Mouse (Mus musculus): ENCODE measurements around the gene Cnnm3. TPM values are rescaled to one million over a fixed set of nuclear protein-coding genes. Genes with fewer than 3 reads are reported as not detected.
A peak's percentile ranks its signal among the peaks of the same experiment; 100 is the strongest.

Cnnm3 gene
- polyA plus RNA-seq, 1 experiment from 2014 or later = 2.5 TPM

DNA sequence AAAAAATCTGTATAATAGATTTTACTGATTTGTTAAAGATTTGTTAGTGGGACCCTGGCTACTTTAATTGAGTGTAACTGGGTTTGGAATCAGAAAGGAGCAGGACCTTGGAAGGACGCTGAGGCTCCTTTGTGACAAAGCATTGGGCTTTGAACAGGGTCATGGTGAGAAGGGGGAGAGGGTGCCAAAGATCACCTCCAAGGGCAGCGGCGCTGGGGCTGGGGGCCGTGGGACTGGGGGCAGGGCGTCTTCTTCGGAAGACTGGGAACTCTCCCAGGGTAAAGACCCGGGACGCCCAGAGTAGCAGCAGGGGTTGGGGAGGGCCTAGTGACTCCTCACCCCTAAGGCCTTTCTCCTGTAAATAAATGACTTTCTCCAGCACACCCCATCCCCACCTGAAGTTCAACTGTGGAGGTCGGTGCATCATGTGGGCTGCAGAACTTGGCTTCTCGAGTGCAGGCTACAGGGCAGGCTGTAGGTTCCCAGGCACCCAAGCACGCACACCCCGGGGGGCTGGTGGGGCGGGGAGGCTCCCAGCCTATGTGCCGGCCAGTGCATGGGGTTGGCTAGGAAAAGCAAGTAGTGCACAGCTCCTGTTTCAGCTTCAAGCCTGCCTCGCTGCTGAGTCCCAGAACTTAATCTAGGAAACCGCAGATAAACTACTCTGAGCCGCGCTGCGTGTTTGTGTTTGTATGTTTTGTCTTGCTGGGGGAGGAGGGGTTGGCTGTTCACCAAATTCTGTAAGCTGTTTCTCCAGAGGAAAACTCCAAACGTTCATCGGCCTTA lies 56.3 kb downstream of the Cnnm3 start:
- Histone ChIP-seq H3K36me3 (no peaks in the 10 kb centered on the region), H3K4me3 (no peak overlapping the region), H3K27ac (peak overlapping the region; percentile 65), H3K4me1 (peaks cover 79% of the 10 kb centered on the region), H3K27me3 (ENCODE audit: insufficient read depth, poor library complexity, severe bottlenecking) (no peaks in the 10 kb centered on the region), H3K9me3 (no peaks in the 10 kb centered on the region)
- 34% methylated on average over 21 of the region's 21 CpGs for WGBS
- DNase-seq (ENCODE audit: low spot score) = no peak

DNA sequence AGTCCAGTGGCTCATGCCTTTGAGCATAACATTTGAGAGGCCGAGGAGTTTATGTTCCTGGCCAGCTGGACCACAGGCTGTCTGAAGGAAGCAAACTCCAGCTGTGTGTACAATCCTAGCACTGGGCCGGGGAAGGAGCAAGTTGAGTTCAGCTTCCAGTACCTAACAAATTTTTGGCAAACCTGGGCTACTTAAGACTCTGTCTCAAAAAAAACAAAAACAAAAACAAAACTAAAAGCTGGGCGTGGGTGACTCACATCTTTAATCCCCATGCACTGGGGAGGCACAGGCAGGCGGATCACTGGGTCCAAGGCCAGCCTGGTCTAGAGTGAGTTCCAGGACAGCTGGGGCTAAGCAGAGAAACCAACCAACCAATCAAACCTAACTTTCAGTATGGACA lies 57.1 kb downstream of the Cnnm3 start:
- Histone ChIP-seq H3K27ac (peak overlapping the region; percentile 3; the same call in 1 of the 2 replicates), H3K4me3 (no peak overlapping the region), H3K9me3 (no peaks in the 10 kb centered on the region), H3K36me3 (no peaks in the 10 kb centered on the region), H3K4me1 (peaks cover 77% of the 10 kb centered on the region), H3K27me3 (ENCODE audit: insufficient read depth, poor library complexity, severe bottlenecking) (no peaks in the 10 kb centered on the region)
- 84% methylated on average over 4 of the region's 4 CpGs for WGBS
- DNase-seq (ENCODE audit: low spot score) = no peak

DNA sequence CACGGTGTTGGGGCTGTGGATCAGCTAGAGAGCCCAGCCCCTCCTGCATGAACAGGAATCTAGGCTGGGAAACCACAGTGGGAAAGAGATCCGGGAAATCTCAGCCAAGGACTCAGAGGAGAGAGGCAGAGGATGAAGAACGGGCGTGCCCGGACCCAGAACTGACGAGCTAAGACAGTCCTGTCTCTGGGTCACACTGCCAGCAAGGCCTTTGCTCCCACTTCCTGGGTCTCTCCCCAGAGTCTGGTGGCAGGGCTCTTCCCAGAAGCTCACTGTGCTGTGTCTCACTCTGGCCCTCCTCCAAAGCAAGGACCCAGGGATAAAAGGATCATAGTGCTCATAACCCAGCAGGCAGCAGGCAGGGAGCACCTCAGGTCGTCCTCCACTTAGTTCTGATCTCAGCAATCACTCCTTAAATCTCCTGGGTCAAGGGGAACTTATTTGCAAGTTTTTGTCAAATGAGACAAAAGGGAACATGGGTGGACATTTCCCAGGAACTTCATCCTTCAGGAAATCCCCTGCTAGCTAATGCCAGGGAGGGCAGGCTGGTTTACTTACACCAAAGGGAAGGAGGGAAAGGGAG lies 58.1 kb downstream of the Cnnm3 start:
- peaks cover 72% of the 10 kb centered on the region for H3K4me1 ChIP-seq
- no peaks in the 10 kb centered on the region for H3K27me3 ChIP-seq (ENCODE audit: insufficient read depth, poor library complexity, severe bottlenecking)
- no peak for DNase-seq (ENCODE audit: low spot score)
- H3K27ac ChIP-seq = peak overlapping the region; percentile 60
- no peaks in the 10 kb centered on the region for H3K36me3 ChIP-seq
- H3K4me3 ChIP-seq = no peak overlapping the region
- 62% methylated on average over 7 of the region's 7 CpGs for WGBS
- no peaks in the 10 kb centered on the region for H3K9me3 ChIP-seq

DNA sequence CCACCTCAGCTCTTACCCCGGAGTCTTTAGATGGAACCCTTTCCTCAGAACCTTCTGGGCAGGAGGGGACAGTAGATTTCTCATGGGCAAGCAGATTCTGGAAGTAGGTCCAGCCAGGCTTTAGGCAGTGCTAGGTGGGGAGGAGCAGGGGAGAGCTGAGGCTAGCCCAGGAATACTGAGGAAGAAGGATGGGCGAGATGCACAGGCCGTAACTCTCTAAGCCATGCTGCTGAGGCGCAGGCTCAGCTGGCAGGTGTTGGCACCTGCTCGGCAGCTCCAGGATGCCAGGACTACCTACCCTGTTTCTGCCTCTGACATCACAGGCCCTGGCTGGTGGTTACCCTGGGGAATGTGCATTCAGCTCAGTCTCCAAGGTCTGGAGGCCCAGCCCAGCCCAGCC lies 58.7 kb downstream of the Cnnm3 start:
- Histone ChIP-seq H3K4me1 (peaks cover 69% of the 10 kb centered on the region), H3K9me3 (no peaks in the 10 kb centered on the region), H3K36me3 (no peaks in the 10 kb centered on the region), H3K27ac (peak overlapping the region; percentile 60; the same call in 1 of the 2 replicates), H3K4me3 (no peak overlapping the region), H3K27me3 (ENCODE audit: insufficient read depth, poor library complexity, severe bottlenecking) (no peaks in the 10 kb centered on the region)
- 94% methylated on average over 5 of the region's 5 CpGs for WGBS
- no peak for DNase-seq (ENCODE audit: low spot score)

DNA sequence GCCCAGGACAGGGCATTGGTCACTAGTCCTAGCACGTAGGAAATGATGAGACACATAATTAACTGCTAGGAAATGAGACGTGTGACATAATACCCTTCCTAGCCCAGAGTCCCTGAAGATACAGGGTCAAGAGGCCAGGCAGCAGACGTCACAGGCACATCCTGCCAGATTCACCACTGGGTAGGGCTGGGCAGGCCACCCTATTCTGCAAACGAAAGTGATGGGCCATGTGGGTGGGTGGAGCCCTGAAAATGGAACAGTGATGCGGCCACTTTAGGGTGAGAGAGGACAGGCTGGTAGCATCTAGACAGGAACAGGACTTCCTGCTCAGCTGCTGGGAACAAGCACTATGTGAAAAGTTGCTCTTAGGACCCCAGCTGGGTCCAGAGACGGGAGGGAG lies 60.0 kb downstream of the Cnnm3 start:
- WGBS = 37% methylated on average over 6 of the region's 6 CpGs
- Histone ChIP-seq H3K27ac (peak overlapping the region; percentile 56), H3K27me3 (ENCODE audit: insufficient read depth, poor library complexity, severe bottlenecking) (no peaks in the 10 kb centered on the region), H3K4me3 (no peak overlapping the region), H3K36me3 (no peaks in the 10 kb centered on the region), H3K9me3 (no peaks in the 10 kb centered on the region), H3K4me1 (peaks cover 75% of the 10 kb centered on the region)
- DNase-seq (ENCODE audit: low spot score) = no peak

DNA sequence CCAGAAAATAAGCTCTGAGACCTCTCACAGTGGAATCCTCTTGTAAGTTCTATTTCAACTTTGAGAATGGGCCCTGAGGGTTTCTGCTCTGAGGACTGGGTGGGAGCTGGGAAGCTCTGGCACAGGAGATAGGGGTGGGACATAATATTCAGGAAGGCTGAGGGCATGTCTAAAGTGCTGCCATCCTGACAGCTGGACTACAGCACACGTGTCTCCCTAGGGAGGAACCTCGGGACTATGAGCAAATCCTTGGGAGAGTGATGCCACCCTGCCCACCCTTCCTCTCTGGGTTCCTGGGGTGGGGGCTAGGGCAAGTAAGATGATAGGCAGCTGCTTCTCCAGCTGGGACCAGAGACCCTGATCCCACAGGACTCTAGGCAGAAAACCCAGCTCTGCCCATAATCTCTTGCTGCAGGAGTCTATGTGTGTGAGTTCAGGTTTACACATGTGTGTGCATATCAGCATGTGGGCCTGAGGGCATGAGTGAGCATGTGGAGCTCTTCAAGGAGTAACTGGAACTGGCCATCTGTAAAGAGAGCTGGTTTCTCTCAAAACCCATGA lies 60.6 kb downstream of the Cnnm3 start:
- Histone ChIP-seq H3K4me1 (peaks cover 75% of the 10 kb centered on the region), H3K27me3 (ENCODE audit: insufficient read depth, poor library complexity, severe bottlenecking) (no peaks in the 10 kb centered on the region), H3K27ac (0 out of 2 replicates have a peak overlapping the region, but pooled peaks have one; percentile 56), H3K36me3 (no peaks in the 10 kb centered on the region), H3K9me3 (no peaks in the 10 kb centered on the region), H3K4me3 (no peak overlapping the region)
- 66% methylated on average over 2 of the region's 2 CpGs for WGBS
- no peak for DNase-seq (ENCODE audit: low spot score)

DNA sequence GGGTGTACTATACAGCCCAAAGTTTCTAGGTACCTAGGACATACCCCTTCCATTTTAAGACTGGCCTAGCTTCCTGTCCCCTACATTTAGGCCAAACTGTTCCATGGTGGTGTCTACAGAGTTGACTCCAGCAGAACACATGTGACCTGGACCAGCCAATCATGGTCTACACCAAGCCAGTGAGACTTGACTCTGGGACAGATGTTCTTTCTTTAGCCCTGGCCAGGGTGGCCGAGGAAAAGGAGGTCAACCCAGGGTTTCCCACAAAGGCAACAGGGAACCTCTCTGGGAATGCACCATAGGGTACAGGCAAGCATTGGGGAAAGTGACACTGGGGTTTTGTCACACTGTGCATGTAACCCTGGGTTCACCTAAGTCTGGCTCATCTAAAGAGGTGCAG lies 61.0 kb downstream of the Cnnm3 start:
- Histone ChIP-seq H3K4me3 (no peak overlapping the region), H3K27me3 (ENCODE audit: insufficient read depth, poor library complexity, severe bottlenecking) (no peaks in the 10 kb centered on the region), H3K36me3 (no peaks in the 10 kb centered on the region), H3K9me3 (no peaks in the 10 kb centered on the region), H3K4me1 (peaks cover 80% of the 10 kb centered on the region), H3K27ac (0 out of 2 replicates have a peak overlapping the region, but pooled peaks have one; percentile 17)
- WGBS = 63% methylated on average over 1 of the region's 1 CpGs
- no peak for DNase-seq (ENCODE audit: low spot score)

DNA sequence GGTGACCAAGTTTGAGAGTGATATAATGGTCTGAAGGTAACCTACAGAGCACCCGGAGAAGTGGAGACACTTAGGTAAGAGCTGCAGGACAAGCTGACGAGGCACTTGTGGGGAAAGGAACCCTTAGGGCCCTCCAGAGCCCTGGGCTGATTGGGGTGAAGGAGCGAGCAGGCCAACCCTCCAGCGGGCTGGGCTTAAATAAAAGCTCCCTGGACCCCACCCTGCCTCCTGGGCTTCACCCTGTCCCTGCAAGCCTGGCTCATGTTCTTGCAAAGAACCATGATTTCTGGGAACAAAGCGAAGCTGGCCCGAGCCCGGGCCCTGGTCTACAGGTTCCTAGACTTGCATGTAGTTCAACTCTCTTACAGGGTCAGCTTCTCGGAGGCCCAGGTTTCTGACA lies 61.9 kb downstream of the Cnnm3 start:
- 86% methylated on average over 8 of the region's 8 CpGs for WGBS
- no peaks in the 10 kb centered on the region for H3K36me3 ChIP-seq
- H3K4me3 ChIP-seq = no peak overlapping the region
- DNase-seq (ENCODE audit: low spot score) = no peak
- no peak overlapping the region; the same call in 1 of the 2 replicates for H3K27ac ChIP-seq
- no peaks in the 10 kb centered on the region for H3K9me3 ChIP-seq
- H3K4me1 ChIP-seq = peaks cover 80% of the 10 kb centered on the region
- H3K27me3 ChIP-seq (ENCODE audit: insufficient read depth, poor library complexity, severe bottlenecking) = no peaks in the 10 kb centered on the region

DNA sequence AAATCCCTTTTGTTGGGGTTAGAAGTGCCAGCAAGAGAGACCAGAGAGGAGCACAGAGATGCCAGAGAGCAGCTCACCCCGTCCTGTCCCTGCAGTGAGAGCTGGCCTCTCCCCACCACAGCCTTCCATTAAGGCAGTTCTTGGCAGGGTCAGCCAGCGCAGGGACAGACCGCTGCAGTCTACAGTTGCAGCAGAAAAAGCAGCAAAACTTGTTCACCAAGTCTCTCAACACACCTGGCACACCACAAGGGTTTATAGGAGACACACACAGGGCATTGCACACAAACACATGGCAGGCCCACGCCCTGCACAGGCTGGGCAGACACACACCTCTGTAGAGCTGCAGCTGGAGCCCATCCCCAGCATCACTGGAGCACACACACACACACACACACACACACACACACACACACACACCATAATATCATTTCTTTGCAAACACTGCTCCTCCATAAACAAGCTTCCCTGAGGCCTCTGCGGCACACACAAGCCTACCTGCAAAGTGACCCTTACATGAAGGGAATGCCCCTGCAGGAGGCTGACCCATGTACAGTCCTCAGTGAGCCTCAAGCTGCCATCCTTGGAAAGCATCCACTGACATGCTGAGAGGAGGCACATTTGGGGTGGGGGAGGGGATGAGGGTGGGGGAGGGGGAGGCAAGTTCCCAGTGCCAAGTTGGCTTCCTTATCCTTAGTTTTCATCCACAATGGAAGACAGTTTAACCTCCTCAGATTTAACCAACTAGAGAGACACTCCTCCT lies 62.7 kb downstream of the Cnnm3 start:
- Histone ChIP-seq H3K9me3 (no peaks in the 10 kb centered on the region), H3K27ac (peak overlapping the region; percentile 12; the same call in 1 of the 2 replicates), H3K27me3 (ENCODE audit: insufficient read depth, poor library complexity, severe bottlenecking) (no peaks in the 10 kb centered on the region), H3K4me1 (peaks cover 82% of the 10 kb centered on the region), H3K36me3 (no peaks in the 10 kb centered on the region), H3K4me3 (no peak overlapping the region)
- WGBS = 80% methylated on average over 5 of the region's 5 CpGs
- no peak for DNase-seq (ENCODE audit: low spot score)

DNA sequence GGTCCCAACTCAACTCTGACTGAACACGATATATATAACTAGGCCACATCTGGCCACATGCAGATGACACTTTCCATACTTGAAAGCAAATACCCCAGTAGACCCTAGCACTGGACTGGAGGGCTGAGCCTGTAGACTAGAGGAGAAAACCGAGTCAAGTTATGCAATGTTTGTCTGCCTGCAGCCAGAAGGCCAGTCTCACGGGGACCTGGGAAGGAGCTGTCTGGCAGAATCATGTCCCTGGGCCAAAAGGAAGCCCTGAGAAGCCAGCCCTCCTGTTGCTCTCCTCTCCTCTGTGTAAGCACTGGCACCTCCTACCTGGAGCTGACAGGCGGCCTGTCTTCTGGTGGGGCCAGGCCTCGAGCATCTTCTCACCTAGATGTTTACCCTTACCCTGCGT lies 63.7 kb downstream of the Cnnm3 start:
- H3K4me3 ChIP-seq = no peak overlapping the region
- H3K9me3 ChIP-seq = no peaks in the 10 kb centered on the region
- 0 out of 2 replicates have a peak overlapping the region, but pooled peaks have one; percentile 53 for H3K27ac ChIP-seq
- DNase-seq (ENCODE audit: low spot score) = no peak
- no peaks in the 10 kb centered on the region for H3K36me3 ChIP-seq
- H3K4me1 ChIP-seq = peaks cover 82% of the 10 kb centered on the region
- no peaks in the 10 kb centered on the region for H3K27me3 ChIP-seq (ENCODE audit: insufficient read depth, poor library complexity, severe bottlenecking)
- 53% methylated on average over 6 of the region's 6 CpGs for WGBS

DNA sequence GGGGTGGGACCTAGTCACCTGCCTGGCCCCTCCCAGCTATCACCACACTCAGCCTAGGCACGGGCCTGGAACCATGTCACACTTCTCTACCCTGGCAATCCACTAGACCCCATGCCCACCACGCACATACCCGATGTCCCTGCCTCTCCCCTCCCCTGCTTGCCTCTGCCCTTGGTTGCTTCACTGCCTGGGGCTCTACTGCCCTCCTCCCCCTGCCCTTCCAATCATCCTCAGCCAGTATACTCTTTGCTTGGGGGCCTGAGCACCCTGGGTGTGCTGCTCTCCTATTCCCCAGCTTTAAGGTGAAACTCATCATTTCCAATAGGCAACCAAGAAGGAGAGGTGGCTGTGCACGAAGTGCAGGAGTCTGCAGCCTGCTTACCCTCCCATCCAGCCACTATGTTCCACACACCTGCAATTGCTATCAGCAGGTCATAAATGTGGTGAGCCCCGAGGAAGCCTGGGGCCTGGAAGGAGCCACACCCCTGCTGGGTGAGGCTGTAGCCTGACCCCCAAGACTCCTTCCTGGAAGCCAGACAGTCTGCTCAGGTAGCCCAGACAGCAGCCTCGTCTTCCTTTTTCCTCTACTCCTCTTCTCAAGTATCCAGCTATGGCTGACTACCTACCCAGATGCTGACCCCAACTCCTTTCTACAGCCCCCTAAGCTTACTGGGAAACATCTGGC lies 65.5 kb downstream of the Cnnm3 start:
- Histone ChIP-seq H3K27me3 (ENCODE audit: insufficient read depth, poor library complexity, severe bottlenecking) (no peaks in the 10 kb centered on the region), H3K27ac (peak overlapping the region; percentile 44; the same call in 1 of the 2 replicates)
- WGBS = 50% methylated on average over 6 of the region's 6 CpGs

More for the DNA sequence above, 65.5 kb downstream of the Cnnm3 start:
- no peak for DNase-seq (ENCODE audit: low spot score)
- Histone ChIP-seq H3K4me1 (peaks cover 83% of the 10 kb centered on the region), H3K4me3 (no peak overlapping the region), H3K9me3 (no peaks in the 10 kb centered on the region), H3K36me3 (no peaks in the 10 kb centered on the region)
